Mouse (Mus musculus): ENCODE measurements at regions not wholly inside any gene's neighbourhood (a gene's known extent, or its start where the extent isn't known, plus 50 kb on each side); places are given as distances from the start of the nearest gene placed in this dataset.

GRCm38 (mm10) chr12:90664436-90664835 lies 73.8 kb downstream of the Dio2 start:
- no peaks in the 10 kb centered on the region for H3K4me1 ChIP-seq (ENCODE audit: control insufficient read depth, insufficient read depth, low read length)
- TF ChIP-seq CTCF (IDR thresholded peaks at IDR 0.05; ENCODE audit: borderline replicate concordance, insufficient read depth, low read length) (no peak), POLR2A (IDR thresholded peaks at IDR 0.05; ENCODE audit: low read depth, low read length) (no peak)
- no peak overlapping the region for H3K4me3 ChIP-seq (ENCODE audit: insufficient read depth, low read length)
- H3K27ac ChIP-seq (ENCODE audit: insufficient read depth, low read length), result no peak overlapping the region

DNA sequence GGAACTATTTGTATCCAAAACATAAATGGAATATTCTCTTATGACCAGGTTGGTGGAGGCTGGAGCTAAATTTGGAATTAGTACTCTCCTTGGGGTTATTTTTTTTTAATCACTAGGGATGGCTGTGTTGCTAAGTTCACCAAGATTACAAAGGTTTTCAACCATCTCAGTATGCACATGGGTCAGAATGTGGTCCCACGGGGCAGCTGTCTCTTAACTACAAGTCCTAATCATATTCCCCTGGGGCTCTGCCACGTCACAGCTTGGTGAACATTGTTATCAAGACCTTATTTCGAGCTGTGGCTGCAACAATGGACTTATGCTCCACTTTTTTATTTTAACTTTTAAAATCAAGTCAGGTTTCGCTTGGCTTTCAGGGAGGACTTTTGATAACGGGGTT lies 92.8 kb downstream of the Dio2 start:
- TF ChIP-seq POLR2A (IDR thresholded peaks at IDR 0.05; ENCODE audit: low read depth, low read length) (no peak), CTCF (IDR thresholded peaks at IDR 0.05; ENCODE audit: borderline replicate concordance, insufficient read depth, low read length) (no peak)
- no peak overlapping the region for H3K4me3 ChIP-seq (ENCODE audit: insufficient read depth, low read length)
- H3K4me1 ChIP-seq (ENCODE audit: control insufficient read depth, insufficient read depth, low read length), result no peaks in the 10 kb centered on the region
- H3K27ac ChIP-seq (ENCODE audit: insufficient read depth, low read length), result no peak overlapping the region

GRCm38 (mm10) chr12:90643891-90644290 lies 94.3 kb downstream of the Dio2 start:
- TF ChIP-seq POLR2A (IDR thresholded peaks at IDR 0.05; ENCODE audit: low read depth, low read length), result no peak
- no peak for TF ChIP-seq CTCF (IDR thresholded peaks at IDR 0.05; ENCODE audit: borderline replicate concordance, insufficient read depth, low read length)
- no peak overlapping the region for H3K4me3 ChIP-seq (ENCODE audit: insufficient read depth, low read length)
- no peaks in the 10 kb centered on the region for H3K4me1 ChIP-seq (ENCODE audit: control insufficient read depth, insufficient read depth, low read length)
- H3K27ac ChIP-seq (ENCODE audit: insufficient read depth, low read length), result no peak overlapping the region

DNA sequence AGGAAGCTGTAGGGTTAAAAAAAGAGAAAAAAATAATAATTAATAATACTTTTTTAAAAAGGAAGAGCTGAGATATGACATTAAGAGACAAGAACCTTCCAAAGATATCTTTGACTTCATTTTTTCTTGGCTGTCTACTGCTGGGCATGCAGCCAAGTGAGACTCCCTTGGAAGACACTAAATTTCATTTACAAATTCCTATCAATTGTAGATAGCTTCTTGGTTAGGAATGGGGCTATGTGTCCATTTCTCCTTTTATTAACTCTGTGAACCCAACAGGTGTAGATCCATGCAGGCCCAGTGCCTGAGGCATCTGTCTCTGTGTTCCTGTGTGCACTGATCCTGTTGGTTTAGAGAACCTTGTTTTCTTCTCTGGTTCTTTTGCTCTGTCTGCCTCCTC lies 113.4 kb downstream of the Dio2 start:
- Histone ChIP-seq H3K27ac (ENCODE audit: insufficient read depth, low read length) (no peak overlapping the region), H3K4me1 (ENCODE audit: control insufficient read depth, insufficient read depth, low read length) (no peaks in the 10 kb centered on the region), H3K4me3 (ENCODE audit: insufficient read depth, low read length) (no peak overlapping the region)
- TF ChIP-seq POLR2A (IDR thresholded peaks at IDR 0.05; ENCODE audit: low read depth, low read length) (no peak), CTCF (IDR thresholded peaks at IDR 0.05; ENCODE audit: borderline replicate concordance, insufficient read depth, low read length) (no peak)

- H3K4me3 ChIP-seq (ENCODE audit: insufficient read depth, low read length), result no peak overlapping the region
- TF ChIP-seq CTCF (IDR thresholded peaks at IDR 0.05; ENCODE audit: borderline replicate concordance, insufficient read depth, low read length) (no peak), POLR2A (IDR thresholded peaks at IDR 0.05; ENCODE audit: low read depth, low read length) (no peak)
- no peak overlapping the region for H3K27ac ChIP-seq (ENCODE audit: insufficient read depth, low read length)
- no peaks in the 10 kb centered on the region for H3K4me1 ChIP-seq (ENCODE audit: control insufficient read depth, insufficient read depth, low read length)
Observed at GRCm38 (mm10) chr12:90623426-90623825, 114.8 kb downstream of the Dio2 start.

DNA sequence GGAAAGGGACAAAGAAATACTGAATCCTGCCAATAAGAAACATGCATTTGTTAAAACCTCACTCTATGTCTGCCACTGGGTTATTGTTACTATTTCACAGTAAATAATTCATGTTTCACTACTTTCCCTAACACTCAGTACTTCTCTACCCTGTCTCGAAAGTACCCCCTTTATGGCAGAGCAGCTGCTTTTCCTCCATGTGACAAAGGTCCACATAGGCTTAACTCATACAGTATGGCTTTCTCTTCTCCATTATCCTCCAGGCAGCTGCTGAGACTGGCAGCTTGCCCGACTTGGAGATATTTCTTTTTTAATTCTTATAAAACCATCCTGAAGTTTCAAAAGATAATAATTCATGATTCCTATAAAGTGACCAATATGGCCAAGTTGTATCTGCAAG lies 129.4 kb downstream of the Dio2 start:
- Histone ChIP-seq H3K4me1 (ENCODE audit: control insufficient read depth, insufficient read depth, low read length) (no peaks in the 10 kb centered on the region), H3K27ac (ENCODE audit: insufficient read depth, low read length) (no peak overlapping the region), H3K4me3 (ENCODE audit: insufficient read depth, low read length) (no peak overlapping the region)
- TF ChIP-seq POLR2A (IDR thresholded peaks at IDR 0.05; ENCODE audit: low read depth, low read length), result no peak

- no peak for TF ChIP-seq POLR2A (IDR thresholded peaks at IDR 0.05; ENCODE audit: low read depth, low read length)
- TF ChIP-seq CTCF (IDR thresholded peaks at IDR 0.05; ENCODE audit: borderline replicate concordance, insufficient read depth, low read length), result no peak
- Histone ChIP-seq H3K27ac (ENCODE audit: insufficient read depth, low read length) (no peak overlapping the region), H3K4me1 (ENCODE audit: control insufficient read depth, insufficient read depth, low read length) (no peaks in the 10 kb centered on the region), H3K4me3 (ENCODE audit: insufficient read depth, low read length) (no peak overlapping the region)
Observed at GRCm38 (mm10) chr12:90607894-90608293, 130.3 kb downstream of the Dio2 start.

- Histone ChIP-seq H3K4me3 (ENCODE audit: insufficient read depth, low read length) (no peak overlapping the region), H3K4me1 (ENCODE audit: control insufficient read depth, insufficient read depth, low read length) (no peaks in the 10 kb centered on the region), H3K27ac (ENCODE audit: insufficient read depth, low read length) (no peak overlapping the region)
- TF ChIP-seq CTCF (IDR thresholded peaks at IDR 0.05; ENCODE audit: borderline replicate concordance, insufficient read depth, low read length) (no peak), POLR2A (IDR thresholded peaks at IDR 0.05; ENCODE audit: low read depth, low read length) (no peak)
Observed at GRCm38 (mm10) chr12:90580006-90580405, 158.2 kb downstream of the Dio2 start.

DNA sequence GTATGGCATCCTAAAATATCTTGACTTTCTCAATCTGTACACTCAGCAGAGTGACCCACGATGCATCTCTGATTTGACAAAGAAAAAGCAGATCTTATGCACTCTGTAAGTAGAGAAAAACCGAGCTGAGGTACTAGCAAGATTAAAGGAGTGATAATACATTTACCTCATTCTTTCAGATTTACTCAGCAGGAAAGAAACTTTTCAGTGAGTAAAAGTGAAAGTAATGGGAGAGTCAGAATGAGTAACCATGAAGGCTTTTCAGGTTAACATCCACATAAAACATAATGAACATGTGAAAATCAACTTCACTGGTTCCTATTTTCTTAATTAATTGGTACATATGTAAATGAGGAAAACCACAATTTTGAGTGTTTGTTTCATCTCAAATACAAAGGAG lies 162.1 kb downstream of the Dio2 start:
- Histone ChIP-seq H3K4me3 (ENCODE audit: insufficient read depth, low read length) (no peak overlapping the region), H3K4me1 (ENCODE audit: control insufficient read depth, insufficient read depth, low read length) (no peaks in the 10 kb centered on the region)

GRCm38 (mm10) chr12:90571907-90572306 lies 166.3 kb downstream of the Dio2 start:
- Histone ChIP-seq H3K4me1 (ENCODE audit: control insufficient read depth, insufficient read depth, low read length) (no peaks in the 10 kb centered on the region), H3K27ac (ENCODE audit: insufficient read depth, low read length) (no peak overlapping the region), H3K4me3 (ENCODE audit: insufficient read depth, low read length) (no peak overlapping the region)
- TF ChIP-seq CTCF (IDR thresholded peaks at IDR 0.05; ENCODE audit: borderline replicate concordance, insufficient read depth, low read length) (no peak), POLR2A (IDR thresholded peaks at IDR 0.05; ENCODE audit: low read depth, low read length) (no peak)

More for the DNA sequence above, 162.1 kb downstream of the Dio2 start:
- no peak for TF ChIP-seq POLR2A (IDR thresholded peaks at IDR 0.05; ENCODE audit: low read depth, low read length)
- no peak for TF ChIP-seq CTCF (IDR thresholded peaks at IDR 0.05; ENCODE audit: borderline replicate concordance, insufficient read depth, low read length)
- H3K27ac ChIP-seq (ENCODE audit: insufficient read depth, low read length), result no peak overlapping the region

DNA sequence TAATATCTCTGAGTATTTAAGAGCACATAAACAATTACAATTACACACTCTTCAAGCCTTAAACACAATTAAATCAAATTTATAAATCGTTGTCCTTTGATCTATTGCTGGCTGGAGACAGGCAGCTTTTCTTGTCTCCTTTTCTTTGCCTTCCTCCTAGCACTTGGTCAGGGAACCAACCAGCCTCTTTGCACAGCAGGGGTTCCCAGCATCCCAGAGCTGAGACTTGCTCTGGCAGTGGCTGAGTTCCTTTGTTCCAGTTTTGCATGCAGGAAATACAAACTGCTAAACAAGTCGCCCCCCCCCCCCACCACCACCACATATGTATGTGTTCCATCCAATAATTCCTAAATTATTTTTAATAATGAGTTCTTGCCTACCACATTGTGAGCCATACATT lies 166.7 kb downstream of the Dio2 start:
- Histone ChIP-seq H3K27ac (ENCODE audit: insufficient read depth, low read length) (no peak overlapping the region), H3K4me3 (ENCODE audit: insufficient read depth, low read length) (no peak overlapping the region), H3K4me1 (ENCODE audit: control insufficient read depth, insufficient read depth, low read length) (no peaks in the 10 kb centered on the region)
- TF ChIP-seq CTCF (IDR thresholded peaks at IDR 0.05; ENCODE audit: borderline replicate concordance, insufficient read depth, low read length) (no peak), POLR2A (IDR thresholded peaks at IDR 0.05; ENCODE audit: low read depth, low read length) (no peak)

Data from embryonic fibroblast, embryonic 13.5 days (primary cell).